Mouse (Mus musculus): ENCODE data around the gene Ttc13. TPM values are rescaled to one million over a fixed set of nuclear protein-coding genes. Genes with fewer than 3 reads are reported as not detected.

The Ttc13 gene
- polyA plus RNA-seq, 1 experiment from 2014 or later, result 47.9 TPM

GRCm38 (mm10) chr8:124752325-124752862 is 30.6 kb upstream of the Ttc13 start:
- DNase-seq (ENCODE audit: low spot score), result no peak
- no peak for ATAC-seq (ENCODE audit: low read depth)
- peak overlapping the region; percentile 60; the same call in 1 of the 2 replicates for H3K9ac ChIP-seq (ENCODE audit: low read depth, low read length)
- H3K9me3 ChIP-seq (ENCODE audit: control insufficient read depth, low read length), result no peaks in the 10 kb centered on the region
- peak overlapping the region; percentile 60; the same call in 1 of the 2 replicates for H3K4me3 ChIP-seq (ENCODE audit: low read depth, low read length)
- no peaks in the 10 kb centered on the region for H3K36me3 ChIP-seq (ENCODE audit: control insufficient read depth, insufficient read depth, low read length)
- no peak overlapping the region for H3K27ac ChIP-seq (replicated peaks; ENCODE audit: low read depth, low read length)
- peaks cover 38% of the 10 kb centered on the region for H3K27me3 ChIP-seq (replicated peaks; ENCODE audit: control insufficient read depth, insufficient read depth, low read length)
- WGBS, result 30% methylated on average over 21 of the region's 21 CpGs
- peak overlapping the region; percentile 88; the same call in 1 of the 2 replicates for H3K4me2 ChIP-seq (ENCODE audit: low read depth, low read length)
- H3K4me1 ChIP-seq (ENCODE audit: control insufficient read depth, insufficient read depth, low read length), result peaks cover 7% of the 10 kb centered on the region; the same call in 1 of the 2 replicates

- peak within 1 kb of the TSS; percentile 88 for H3K4me2 ChIP-seq (ENCODE audit: low read depth, low read length)
- ATAC-seq (ENCODE audit: low read depth) (peak; percentile 75), DNase-seq (ENCODE audit: low spot score) (peak; percentile 60)
- H3K9me3 ChIP-seq (ENCODE audit: control insufficient read depth, low read length), result no peaks in the 10 kb centered on the region
- peaks cover 38% of the 10 kb centered on the region for H3K27me3 ChIP-seq (replicated peaks; ENCODE audit: control insufficient read depth, insufficient read depth, low read length)
- no peaks in the 10 kb centered on the region for H3K36me3 ChIP-seq (ENCODE audit: control insufficient read depth, insufficient read depth, low read length)
- H3K4me3 ChIP-seq (ENCODE audit: low read depth, low read length), result peak within 1 kb of the TSS; percentile 60
- peak within 1 kb of the TSS; percentile 60 for H3K9ac ChIP-seq (ENCODE audit: low read depth, low read length)
- H3K27ac ChIP-seq (replicated peaks; ENCODE audit: low read depth, low read length), result no peak within 1 kb of the TSS
- peaks cover 7% of the 10 kb centered on the region; the same call in 1 of the 2 replicates for H3K4me1 ChIP-seq (ENCODE audit: control insufficient read depth, insufficient read depth, low read length)
- 0% methylated on average over 5 of the region's 41 CpGs for WGBS
Observed at GRCm38 (mm10) chr8:124751709-124752173, 30.0 kb upstream of the Ttc13 start, which contains the start of gene Fam89a. Gene Fam89a (minus strand): TSS chr8:124751832.

GRCm38 (mm10) chr8:124751191-124751590 is 29.4 kb upstream of the Ttc13 start:
- Histone ChIP-seq H3K9me3 (ENCODE audit: control insufficient read depth, low read length) (no peaks in the 10 kb centered on the region), H3K4me1 (ENCODE audit: control insufficient read depth, insufficient read depth, low read length) (peaks cover 7% of the 10 kb centered on the region; the same call in 1 of the 2 replicates), H3K36me3 (ENCODE audit: control insufficient read depth, insufficient read depth, low read length) (no peaks in the 10 kb centered on the region), H3K27ac (replicated peaks; ENCODE audit: low read depth, low read length) (no peak overlapping the region), H3K4me2 (ENCODE audit: low read depth, low read length) (peak overlapping the region; percentile 88), H3K9ac (ENCODE audit: low read depth, low read length) (peak overlapping the region; percentile 60), H3K27me3 (replicated peaks; ENCODE audit: control insufficient read depth, insufficient read depth, low read length) (peaks cover 38% of the 10 kb centered on the region), H3K4me3 (ENCODE audit: low read depth, low read length) (peak overlapping the region; percentile 60)
- 0% methylated on average over 20 of the region's 31 CpGs for WGBS
- ATAC-seq (ENCODE audit: low read depth), result 0 out of 2 replicates have a peak, but pooled peaks have one; percentile 19
- DNase-seq (ENCODE audit: low spot score), result no peak

GRCm38 (mm10) chr8:124746661-124747060 is 24.9 kb upstream of the Ttc13 start:
- no peak overlapping the region for H3K27ac ChIP-seq (replicated peaks; ENCODE audit: low read depth, low read length)
- 55% methylated on average over 13 of the region's 13 CpGs for WGBS
- no peaks in the 10 kb centered on the region for H3K36me3 ChIP-seq (ENCODE audit: control insufficient read depth, insufficient read depth, low read length)
- DNase-seq (ENCODE audit: low spot score) (no peak), ATAC-seq (ENCODE audit: low read depth) (no peak)
- H3K9ac ChIP-seq (ENCODE audit: low read depth, low read length), result no peak overlapping the region
- no peaks in the 10 kb centered on the region for H3K9me3 ChIP-seq (ENCODE audit: control insufficient read depth, low read length)
- no peak overlapping the region for H3K4me2 ChIP-seq (ENCODE audit: low read depth, low read length)
- no peak overlapping the region for H3K4me3 ChIP-seq (ENCODE audit: low read depth, low read length)
- peaks cover 4% of the 10 kb centered on the region; the same call in 1 of the 2 replicates for H3K4me1 ChIP-seq (ENCODE audit: control insufficient read depth, insufficient read depth, low read length)
- H3K27me3 ChIP-seq (replicated peaks; ENCODE audit: control insufficient read depth, insufficient read depth, low read length), result peaks cover 21% of the 10 kb centered on the region

GRCm38 (mm10) chr8:124739268-124739667 is 17.5 kb upstream of the Ttc13 start:
- Histone ChIP-seq H3K27me3 (replicated peaks; ENCODE audit: control insufficient read depth, insufficient read depth, low read length) (no peaks in the 10 kb centered on the region), H3K9ac (ENCODE audit: low read depth, low read length) (no peak overlapping the region), H3K27ac (replicated peaks; ENCODE audit: low read depth, low read length) (no peak overlapping the region), H3K4me3 (ENCODE audit: low read depth, low read length) (no peak overlapping the region), H3K9me3 (ENCODE audit: control insufficient read depth, low read length) (no peaks in the 10 kb centered on the region), H3K4me1 (ENCODE audit: control insufficient read depth, insufficient read depth, low read length) (no peaks in the 10 kb centered on the region), H3K4me2 (ENCODE audit: low read depth, low read length) (no peak overlapping the region), H3K36me3 (ENCODE audit: control insufficient read depth, insufficient read depth, low read length) (peaks cover 24% of the 10 kb centered on the region)
- DNase-seq (ENCODE audit: low spot score) (peak; percentile 36), ATAC-seq (ENCODE audit: low read depth) (peak; percentile 3; the same call in 1 of the 2 replicates)
- WGBS, result 79% methylated on average over 1 of the region's 1 CpGs

GRCm38 (mm10) chr8:124735371-124735911 is 13.7 kb upstream of the Ttc13 start:
- H3K4me1 ChIP-seq (ENCODE audit: control insufficient read depth, insufficient read depth, low read length), result no peaks in the 10 kb centered on the region
- no peak overlapping the region for H3K27ac ChIP-seq (replicated peaks; ENCODE audit: low read depth, low read length)
- H3K4me3 ChIP-seq (ENCODE audit: low read depth, low read length), result no peak overlapping the region
- DNase-seq (ENCODE audit: low spot score) (no peak), ATAC-seq (ENCODE audit: low read depth) (no peak)
- H3K4me2 ChIP-seq (ENCODE audit: low read depth, low read length), result no peak overlapping the region
- WGBS, result 72% methylated on average over 3 of the region's 3 CpGs
- H3K36me3 ChIP-seq (ENCODE audit: control insufficient read depth, insufficient read depth, low read length), result peaks cover 51% of the 10 kb centered on the region
- no peak overlapping the region for H3K9ac ChIP-seq (ENCODE audit: low read depth, low read length)
- H3K9me3 ChIP-seq (ENCODE audit: control insufficient read depth, low read length), result no peaks in the 10 kb centered on the region
- H3K27me3 ChIP-seq (replicated peaks; ENCODE audit: control insufficient read depth, insufficient read depth, low read length), result no peaks in the 10 kb centered on the region

GRCm38 (mm10) chr8:124732828-124733227 is 11.0 kb upstream of the Ttc13 start:
- DNase-seq (ENCODE audit: low spot score) (no peak), ATAC-seq (ENCODE audit: low read depth) (no peak)
- Histone ChIP-seq H3K4me2 (ENCODE audit: low read depth, low read length) (no peak overlapping the region), H3K9ac (ENCODE audit: low read depth, low read length) (no peak overlapping the region), H3K9me3 (ENCODE audit: control insufficient read depth, low read length) (no peaks in the 10 kb centered on the region), H3K4me3 (ENCODE audit: low read depth, low read length) (no peak overlapping the region), H3K36me3 (ENCODE audit: control insufficient read depth, insufficient read depth, low read length) (peaks cover 70% of the 10 kb centered on the region), H3K4me1 (ENCODE audit: control insufficient read depth, insufficient read depth, low read length) (no peaks in the 10 kb centered on the region), H3K27me3 (replicated peaks; ENCODE audit: control insufficient read depth, insufficient read depth, low read length) (no peaks in the 10 kb centered on the region), H3K27ac (replicated peaks; ENCODE audit: low read depth, low read length) (no peak overlapping the region)
- WGBS, result 85% methylated on average over 8 of the region's 8 CpGs

GRCm38 (mm10) chr8:124724301-124724700 is 2.5 kb upstream of the Ttc13 start:
- Histone ChIP-seq H3K4me1 (ENCODE audit: control insufficient read depth, insufficient read depth, low read length) (peaks cover 15% of the 10 kb centered on the region), H3K27me3 (replicated peaks; ENCODE audit: control insufficient read depth, insufficient read depth, low read length) (no peaks in the 10 kb centered on the region), H3K4me3 (ENCODE audit: low read depth, low read length) (no peak overlapping the region), H3K4me2 (ENCODE audit: low read depth, low read length) (no peak overlapping the region), H3K9me3 (ENCODE audit: control insufficient read depth, low read length) (no peaks in the 10 kb centered on the region), H3K36me3 (ENCODE audit: control insufficient read depth, insufficient read depth, low read length) (peaks cover 39% of the 10 kb centered on the region), H3K9ac (ENCODE audit: low read depth, low read length) (no peak overlapping the region), H3K27ac (replicated peaks; ENCODE audit: low read depth, low read length) (no peak overlapping the region)
- no peak for ATAC-seq (ENCODE audit: low read depth)
- 97% methylated on average over 7 of the region's 7 CpGs for WGBS
- DNase-seq (ENCODE audit: low spot score), result no peak

Measured in embryonic facial prominence, embryonic 14.5 days (tissue).